Mouse (Mus musculus) kidney, postnatal 0 days (tissue): ENCODE measurements at regions not wholly inside any gene's neighbourhood (a gene's known extent, or its start where the extent isn't known, plus 50 kb on each side); places are given as distances from the start of the nearest gene placed in this dataset.

Source experiments
- ATAC-seq: fragments of 200-750 bp; cut with Nextera tagmentation; replicated peaks from 2 replicates; pipeline ENCODE4 v1.8.0; 2017; ENCODE audit warnings: low read depth, moderate number of reproducible peaks, moderate TSS enrichment, moderate library complexity; ENCODE audit not compliant: low FRiP score
- DNase-seq: peaks from one replicate; pipeline ENCODE4 v3.0.0-alpha.2; 2016; ENCODE audit warnings: low spot score
- H3K27ac ChIP-seq: fragments of 300-500 bp; sonication (generic); 2 replicates; pipeline ENCODE4 v1.5.1; 2014; ENCODE audit warnings: mild to moderate bottlenecking
- H3K27me3 ChIP-seq: fragments of 300-500 bp; sonication (generic); 2 replicates; pipeline ENCODE4 v1.6.1; 2014; ENCODE audit warnings: low read length, mixed read lengths; ENCODE audit not compliant: insufficient read depth
- H3K36me3 ChIP-seq: fragments of 300-500 bp; sonication (generic); 2 replicates; pipeline ENCODE4 v1.6.1; 2014; ENCODE audit warnings: low read length, mixed read lengths; ENCODE audit not compliant: insufficient read depth
- H3K4me1 ChIP-seq: fragments of 300-500 bp; sonication (generic); replicated peaks from 2 replicates; pipeline ENCODE4 v1.6.1; 2014; ENCODE audit warnings: antibody characterized with exemption, low read length, mixed read lengths; ENCODE audit not compliant: insufficient read depth
- H3K4me2 ChIP-seq: fragments of 300-500 bp; sonication (generic); 2 replicates; pipeline ENCODE4 v1.6.1; 2014; ENCODE audit warnings: mild to moderate bottlenecking, low read length, moderate library complexity, mixed read lengths
- H3K4me3 ChIP-seq: fragments of 300-500 bp; sonication (generic); replicated peaks from 2 replicates; pipeline ENCODE4 v1.5.1; 2014; ENCODE audit warnings: low read depth, low read length
- H3K9ac ChIP-seq: fragments of 300-500 bp; sonication (generic); 2 replicates; pipeline ENCODE4 v1.6.1; 2014; ENCODE audit warnings: low read depth, low read length
- H3K9me3 ChIP-seq: fragments of 300-500 bp; sonication (generic); replicated peaks from 2 replicates; pipeline ENCODE4 v1.6.1; 2016; ENCODE audit warnings: low read length, inconsistent platforms, mixed read lengths
- CTCF ChIP-seq: IDR thresholded peaks from 2 replicates; pipeline ENCODE4 v1.5.1; 2016; ENCODE audit warnings: antibody characterized with exemption, low read depth, mild to moderate bottlenecking, moderate library complexity
- WGBS: fragments of 180-500 bp; shearing (Covaris S2); extraction: QIAGEN DNeasy Blood & Tissue Kit; methylation state at CpG from one replicate; pipeline ENCODE4 v1.1.7; 2014; 5-methylcytosine and 5-hydroxymethylcytosine counted together

GRCm38 (mm10) chr3:130961704-130962103 lies 148.6 kb upstream of the Lef1 start:
- no peaks in the 10 kb centered on the region for H3K4me1 ChIP-seq
- no peak overlapping the region for H3K9ac ChIP-seq
- WGBS: 66% methylated on average over 6 of the region's 6 CpGs
- no peaks in the 10 kb centered on the region for H3K9me3 ChIP-seq
- no peak overlapping the region for H3K4me3 ChIP-seq
- H3K27ac ChIP-seq: no peak overlapping the region
- no peak for TF ChIP-seq CTCF
- DNase-seq (no peak), ATAC-seq (no peak)
- H3K27me3 ChIP-seq: no peaks in the 10 kb centered on the region
- H3K36me3 ChIP-seq: no peaks in the 10 kb centered on the region
- no peak overlapping the region for H3K4me2 ChIP-seq

- H3K27ac ChIP-seq: no peak overlapping the region
- ATAC-seq: no peak
- H3K36me3 ChIP-seq: no peaks in the 10 kb centered on the region
- DNase-seq: no peak
- WGBS: 80% methylated on average over 4 of the region's 4 CpGs
- TF ChIP-seq CTCF: no peak
- no peak overlapping the region for H3K4me2 ChIP-seq
- no peaks in the 10 kb centered on the region for H3K27me3 ChIP-seq
- no peak overlapping the region for H3K4me3 ChIP-seq
- no peaks in the 10 kb centered on the region for H3K4me1 ChIP-seq
- H3K9me3 ChIP-seq: no peaks in the 10 kb centered on the region
- H3K9ac ChIP-seq: no peak overlapping the region
These were observed 154.3 kb upstream of the Lef1 start for GRCm38 (mm10) chr3:130955958-130956357.

- Histone ChIP-seq H3K36me3 (no peaks in the 10 kb centered on the region), H3K4me3 (no peak overlapping the region), H3K9me3 (no peaks in the 10 kb centered on the region), H3K27ac (no peak overlapping the region), H3K4me1 (no peaks in the 10 kb centered on the region), H3K4me2 (no peak overlapping the region), H3K27me3 (no peaks in the 10 kb centered on the region), H3K9ac (no peak overlapping the region)
- 78% methylated on average over 2 of the region's 2 CpGs for WGBS
- TF ChIP-seq CTCF: no peak
- ATAC-seq (no peak), DNase-seq (no peak)
These were observed 158.9 kb upstream of the Lef1 start for GRCm38 (mm10) chr3:130951381-130951780.

GRCm38 (mm10) chr3:130950872-130951271 lies 159.4 kb upstream of the Lef1 start:
- Histone ChIP-seq H3K9me3 (no peaks in the 10 kb centered on the region), H3K27me3 (no peaks in the 10 kb centered on the region), H3K36me3 (no peaks in the 10 kb centered on the region), H3K4me3 (no peak overlapping the region), H3K4me1 (no peaks in the 10 kb centered on the region), H3K9ac (no peak overlapping the region), H3K4me2 (no peak overlapping the region), H3K27ac (no peak overlapping the region)
- 71% methylated on average over 6 of the region's 6 CpGs for WGBS
- DNase-seq: no peak
- no peak for TF ChIP-seq CTCF
- ATAC-seq: no peak

- DNase-seq (no peak), ATAC-seq (no peak)
- TF ChIP-seq CTCF: no peak
- no peak overlapping the region for H3K4me3 ChIP-seq
- H3K9me3 ChIP-seq: no peaks in the 10 kb centered on the region
- no peak overlapping the region for H3K4me2 ChIP-seq
- H3K27me3 ChIP-seq: no peaks in the 10 kb centered on the region
- no peaks in the 10 kb centered on the region for H3K36me3 ChIP-seq
- H3K4me1 ChIP-seq: no peaks in the 10 kb centered on the region
- no peak overlapping the region for H3K9ac ChIP-seq
- 94% methylated on average over 5 of the region's 5 CpGs for WGBS
- no peak overlapping the region for H3K27ac ChIP-seq
These were observed 162.4 kb upstream of the Lef1 start for GRCm38 (mm10) chr3:130947880-130948279.

- H3K27me3 ChIP-seq: no peaks in the 10 kb centered on the region
- ATAC-seq: no peak
These were observed 163.0 kb upstream of the Lef1 start for GRCm38 (mm10) chr3:130947277-130947606.

GRCm38 (mm10) chr3:130946576-130947276 lies 163.5 kb upstream of the Lef1 start:
- no peaks in the 10 kb centered on the region for H3K9me3 ChIP-seq
- 76% methylated on average over 14 of the region's 14 CpGs for WGBS
- no peak overlapping the region for H3K4me3 ChIP-seq
- H3K36me3 ChIP-seq: no peaks in the 10 kb centered on the region
- DNase-seq (no peak), ATAC-seq (peak; percentile 65; the same call in 1 of the 2 replicates)
- H3K4me1 ChIP-seq: no peaks in the 10 kb centered on the region
- H3K4me2 ChIP-seq: peak overlapping the region; percentile 78
- peak overlapping the region; percentile 70; the same call in 1 of the 2 replicates for H3K27ac ChIP-seq
- H3K27me3 ChIP-seq: no peaks in the 10 kb centered on the region
- TF ChIP-seq CTCF: no peak
- H3K9ac ChIP-seq: no peak overlapping the region

More at GRCm38 (mm10) chr3:130947277-130947606, 163.0 kb upstream of the Lef1 start:
- WGBS: 83% methylated on average over 4 of the region's 4 CpGs
- Histone ChIP-seq H3K27ac (no peak overlapping the region), H3K4me3 (no peak overlapping the region), H3K9ac (no peak overlapping the region), H3K4me1 (no peaks in the 10 kb centered on the region), H3K36me3 (no peaks in the 10 kb centered on the region), H3K9me3 (no peaks in the 10 kb centered on the region), H3K4me2 (no peak overlapping the region)
- DNase-seq: no peak
- no peak for TF ChIP-seq CTCF
